Mouse (Mus musculus) stomach, embryonic 16.5 days (tissue): ENCODE data around the gene Aox2. TPM values are rescaled to one million over a fixed set of nuclear protein-coding genes. Genes with fewer than 3 reads are reported as not detected.

Experiments
- ATAC-seq: fragments of 200-750 bp; cut with Nextera tagmentation; 2 replicates; pipeline ENCODE4 v1.8.0; 2017; ENCODE audit warnings: moderate number of reproducible peaks, moderate TSS enrichment; ENCODE audit not compliant: insufficient read depth, low FRiP score
- H3K27ac ChIP-seq: fragments of 300-500 bp; sonication (generic); 2 replicates; pipeline ENCODE4 v1.5.1; 2014; ENCODE audit warnings: low read length
- H3K27me3 ChIP-seq: fragments of 300-500 bp; sonication (generic); 2 replicates; pipeline ENCODE4 v1.6.1; 2014; ENCODE audit warnings: low read length, control low read depth, mixed read lengths; ENCODE audit not compliant: control insufficient read depth, insufficient read depth
- H3K36me3 ChIP-seq: fragments of 300-500 bp; sonication (generic); 2 replicates; pipeline ENCODE4 v1.6.1; 2014; ENCODE audit warnings: low read length; ENCODE audit not compliant: control insufficient read depth, insufficient read depth
- H3K4me1 ChIP-seq: fragments of 300-500 bp; sonication (generic); 2 replicates; pipeline ENCODE4 v1.6.1; 2014; ENCODE audit warnings: low read length, control low read depth, mixed read lengths; ENCODE audit not compliant: control insufficient read depth, insufficient read depth
- H3K4me2 ChIP-seq: fragments of 300-500 bp; sonication (generic); 2 replicates; pipeline ENCODE4 v1.6.1; 2014; ENCODE audit warnings: low read depth, low read length, mixed read lengths
- H3K4me3 ChIP-seq: fragments of 300-500 bp; sonication (generic); replicated peaks from 2 replicates; pipeline ENCODE4 v1.5.1; 2014; ENCODE audit warnings: mild to moderate bottlenecking, low read length
- H3K9ac ChIP-seq: fragments of 300-500 bp; sonication (generic); 2 replicates; pipeline ENCODE4 v1.6.1; 2014; ENCODE audit warnings: low read length
- H3K9me3 ChIP-seq: fragments of 300-500 bp; sonication (generic); replicated peaks from 2 replicates; pipeline ENCODE4 v1.6.1; 2016; ENCODE audit warnings: low read length, control low read depth; ENCODE audit not compliant: control insufficient read depth
- WGBS: fragments of 180-500 bp; shearing (Covaris S2); extraction: QIAGEN DNeasy Blood & Tissue Kit; methylation state at CpG from one replicate; pipeline ENCODE4 v1.1.7; 2014; 5-methylcytosine and 5-hydroxymethylcytosine counted together
- polyA plus RNA-seq: library from polyadenylated mRNA; unstranded; fragments of >200 nt; fragmentation: Nextera tagmentation; extraction: Ambion mirVana; gene quantifications from 2 replicates; pipeline ENCODE4 v1.2.1, GENCODE M21; 2015

The Aox2 gene
- polyA plus RNA-seq, 1 experiment from 2014 or later: 0.08 TPM

- 70% methylated on average over 3 of the region's 3 CpGs for WGBS
- H3K27me3 ChIP-seq: no peaks in the 10 kb centered on the region
- no peak for ATAC-seq
- H3K4me2 ChIP-seq: no peak overlapping the region
- H3K36me3 ChIP-seq: no peaks in the 10 kb centered on the region
- no peak overlapping the region for H3K27ac ChIP-seq
- no peak overlapping the region for H3K4me3 ChIP-seq
- H3K9me3 ChIP-seq: no peaks in the 10 kb centered on the region
- no peaks in the 10 kb centered on the region for H3K4me1 ChIP-seq
- no peak overlapping the region for H3K9ac ChIP-seq
Observed at GRCm38 (mm10) chr1:58244487-58244886, 33.6 kb upstream of the Aox2 start.

- WGBS: 53% methylated on average over 1 of the region's 1 CpGs
- Histone ChIP-seq H3K4me1 (no peaks in the 10 kb centered on the region), H3K4me2 (no peak overlapping the region), H3K27me3 (no peaks in the 10 kb centered on the region), H3K27ac (no peak overlapping the region), H3K9me3 (no peaks in the 10 kb centered on the region), H3K36me3 (no peaks in the 10 kb centered on the region), H3K4me3 (no peak overlapping the region), H3K9ac (no peak overlapping the region)
- ATAC-seq: no peak
Observed at GRCm38 (mm10) chr1:58248518-58248917, 29.6 kb upstream of the Aox2 start.

- H3K4me2 ChIP-seq: no peak overlapping the region
- no peak for ATAC-seq
- no peaks in the 10 kb centered on the region for H3K36me3 ChIP-seq
- H3K4me1 ChIP-seq: no peaks in the 10 kb centered on the region
- H3K4me3 ChIP-seq: no peak overlapping the region
- H3K9ac ChIP-seq: no peak overlapping the region
- no peaks in the 10 kb centered on the region for H3K9me3 ChIP-seq
- H3K27ac ChIP-seq: no peak overlapping the region
- H3K27me3 ChIP-seq: no peaks in the 10 kb centered on the region
- WGBS: 58% methylated on average over 11 of the region's 11 CpGs
Observed at GRCm38 (mm10) chr1:58253466-58253865, 24.7 kb upstream of the Aox2 start.

GRCm38 (mm10) chr1:58257195-58257991 lies 20.7 kb upstream of the Aox2 start:
- no peak for ATAC-seq
- WGBS: 67% methylated on average over 10 of the region's 10 CpGs
- Histone ChIP-seq H3K9ac (no peak overlapping the region), H3K4me3 (no peak overlapping the region), H3K4me1 (no peaks in the 10 kb centered on the region), H3K27ac (no peak overlapping the region), H3K36me3 (no peaks in the 10 kb centered on the region), H3K4me2 (no peak overlapping the region), H3K9me3 (no peaks in the 10 kb centered on the region), H3K27me3 (no peaks in the 10 kb centered on the region)

GRCm38 (mm10) chr1:58260311-58260710 lies 17.8 kb upstream of the Aox2 start:
- Histone ChIP-seq H3K36me3 (no peaks in the 10 kb centered on the region), H3K9ac (no peak overlapping the region), H3K4me2 (no peak overlapping the region)

GRCm38 (mm10) chr1:58268231-58268630 lies 9.9 kb upstream of the Aox2 start:
- 79% methylated on average over 2 of the region's 2 CpGs for WGBS
- Histone ChIP-seq H3K36me3 (no peaks in the 10 kb centered on the region), H3K27ac (no peak overlapping the region), H3K9ac (no peak overlapping the region), H3K4me2 (no peak overlapping the region), H3K4me1 (no peaks in the 10 kb centered on the region), H3K9me3 (no peaks in the 10 kb centered on the region), H3K4me3 (no peak overlapping the region), H3K27me3 (no peaks in the 10 kb centered on the region)
- ATAC-seq: no peak

More at GRCm38 (mm10) chr1:58260311-58260710, 17.8 kb upstream of the Aox2 start:
- H3K27ac ChIP-seq: no peak overlapping the region
- ATAC-seq: no peak
- no peaks in the 10 kb centered on the region for H3K9me3 ChIP-seq
- 44% methylated on average over 3 of the region's 3 CpGs for WGBS
- H3K27me3 ChIP-seq: no peaks in the 10 kb centered on the region
- H3K4me1 ChIP-seq: no peaks in the 10 kb centered on the region
- H3K4me3 ChIP-seq: no peak overlapping the region

- ATAC-seq: no peak
- Histone ChIP-seq H3K27ac (no peak overlapping the region), H3K4me1 (peaks cover 3% of the 10 kb centered on the region; the same call in 1 of the 2 replicates), H3K4me3 (no peak overlapping the region), H3K9me3 (no peaks in the 10 kb centered on the region), H3K27me3 (no peaks in the 10 kb centered on the region), H3K9ac (no peak overlapping the region), H3K36me3 (no peaks in the 10 kb centered on the region), H3K4me2 (no peak overlapping the region)
- 59% methylated on average over 6 of the region's 6 CpGs for WGBS
Observed at GRCm38 (mm10) chr1:58270807-58271569, 7.1 kb upstream of the Aox2 start.

GRCm38 (mm10) chr1:58275879-58276278 lies 2.2 kb upstream of the Aox2 start:
- H3K4me2 ChIP-seq: no peak overlapping the region
- peaks cover 4% of the 10 kb centered on the region; the same call in 1 of the 2 replicates for H3K4me1 ChIP-seq
- no peaks in the 10 kb centered on the region for H3K36me3 ChIP-seq
- H3K4me3 ChIP-seq: no peak overlapping the region
- H3K27me3 ChIP-seq: no peaks in the 10 kb centered on the region
- 25% methylated on average over 9 of the region's 9 CpGs for WGBS
- no peak for ATAC-seq
- H3K9ac ChIP-seq: no peak overlapping the region
- no peak overlapping the region for H3K27ac ChIP-seq
- no peaks in the 10 kb centered on the region for H3K9me3 ChIP-seq

GRCm38 (mm10) chr1:58278513-58278912 lies 387 bp downstream of the Aox2 start:
- ATAC-seq: no peak
- Histone ChIP-seq H3K9me3 (no peaks in the 10 kb centered on the region), H3K4me3 (no peak overlapping the region), H3K36me3 (no peaks in the 10 kb centered on the region), H3K27ac (no peak overlapping the region), H3K9ac (no peak overlapping the region), H3K27me3 (no peaks in the 10 kb centered on the region), H3K4me1 (peaks cover 4% of the 10 kb centered on the region; the same call in 1 of the 2 replicates), H3K4me2 (no peak overlapping the region)
- WGBS: 63% methylated on average over 7 of the region's 7 CpGs
